Mouse (Mus musculus): ENCODE results near the gene Fam149b. TPM values are rescaled to one million over a fixed set of nuclear protein-coding genes. Genes with fewer than 3 reads are reported as not detected.
A peak's percentile ranks its signal among the peaks of the same experiment; 100 is the strongest.

Gene Fam149b
- polyA plus RNA-seq, 1 experiment from 2014 or later, result 28.6 TPM

GRCm38 (mm10) chr14:20393205-20393913 is 45.4 kb downstream of the Fam149b start, which contains the start of gene Mrps16:
Mrps16 (minus strand) TSS chr14:20393634.
- 0% methylated on average over 68 of the region's 68 CpGs for WGBS
- Histone ChIP-seq H3K27me3 (replicated peaks) (no peaks in the 10 kb centered on the region), H3K27ac (peak within 1 kb of the TSS; percentile 88), H3K9ac (peak within 1 kb of the TSS; percentile 85), H3K9me3 (no peaks in the 10 kb centered on the region), H3K4me1 (0 out of 2 replicates have a peak, but pooled peaks cover 3% of the 10 kb centered on the region), H3K4me3 (replicated peaks) (peak within 1 kb of the TSS; percentile 73), H3K36me3 (no peaks in the 10 kb centered on the region; the same call in 1 of the 2 replicates), H3K4me2 (peak within 1 kb of the TSS; percentile 59)
- peak; percentile 96 for ATAC-seq (ENCODE audit: insufficient read depth, low FRiP score, low read depth)

- H3K27ac ChIP-seq, result no peak overlapping the region
- H3K4me2 ChIP-seq, result no peak overlapping the region
- ATAC-seq (ENCODE audit: insufficient read depth, low FRiP score, low read depth), result no peak
- WGBS, result 81% methylated on average over 9 of the region's 9 CpGs
- no peaks in the 10 kb centered on the region for H3K9me3 ChIP-seq
- H3K4me1 ChIP-seq, result 0 out of 2 replicates have a peak, but pooled peaks cover 3% of the 10 kb centered on the region
- no peaks in the 10 kb centered on the region for H3K36me3 ChIP-seq
- no peaks in the 10 kb centered on the region for H3K27me3 ChIP-seq (replicated peaks)
- H3K4me3 ChIP-seq (replicated peaks), result no peak overlapping the region
- H3K9ac ChIP-seq, result no peak overlapping the region
These were observed 49.3 kb downstream of the Fam149b start for GRCm38 (mm10) chr14:20397220-20397619.

GRCm38 (mm10) chr14:20398864-20399263 is 50.9 kb downstream of the Fam149b start:
- Histone ChIP-seq H3K4me1 (0 out of 2 replicates have a peak, but pooled peaks cover 3% of the 10 kb centered on the region), H3K4me3 (replicated peaks) (no peak overlapping the region), H3K27ac (no peak overlapping the region), H3K4me2 (no peak overlapping the region), H3K27me3 (replicated peaks) (no peaks in the 10 kb centered on the region), H3K9ac (no peak overlapping the region), H3K36me3 (no peaks in the 10 kb centered on the region), H3K9me3 (no peaks in the 10 kb centered on the region)
- no peak for ATAC-seq (ENCODE audit: insufficient read depth, low FRiP score, low read depth)
- WGBS, result 42% methylated on average over 4 of the region's 4 CpGs

- peak; percentile 63; the same call in 1 of the 2 replicates for ATAC-seq (ENCODE audit: insufficient read depth, low FRiP score, low read depth)
- no peak overlapping the region for H3K4me2 ChIP-seq
- H3K4me3 ChIP-seq (replicated peaks), result no peak overlapping the region
- H3K9me3 ChIP-seq, result no peaks in the 10 kb centered on the region
- no peaks in the 10 kb centered on the region for H3K4me1 ChIP-seq
- H3K27me3 ChIP-seq (replicated peaks), result no peaks in the 10 kb centered on the region
- WGBS, result 64% methylated on average over 1 of the region's 1 CpGs
- H3K36me3 ChIP-seq, result no peaks in the 10 kb centered on the region
- no peak overlapping the region for H3K9ac ChIP-seq
- no peak overlapping the region for H3K27ac ChIP-seq
These were observed 52.1 kb downstream of the Fam149b start for GRCm38 (mm10) chr14:20400071-20400470.

GRCm38 (mm10) chr14:20422257-20422656 is 74.3 kb downstream of the Fam149b start:
- ATAC-seq (ENCODE audit: insufficient read depth, low FRiP score, low read depth), result no peak
- Histone ChIP-seq H3K4me2 (no peak overlapping the region), H3K36me3 (no peaks in the 10 kb centered on the region), H3K9me3 (no peaks in the 10 kb centered on the region), H3K9ac (no peak overlapping the region), H3K4me3 (replicated peaks) (no peak overlapping the region), H3K27ac (no peak overlapping the region), H3K27me3 (replicated peaks) (no peaks in the 10 kb centered on the region), H3K4me1 (no peaks in the 10 kb centered on the region)
- WGBS, result 67% methylated on average over 7 of the region's 7 CpGs

- Histone ChIP-seq H3K36me3 (no peaks in the 10 kb centered on the region), H3K9ac (no peak overlapping the region), H3K9me3 (no peaks in the 10 kb centered on the region), H3K4me3 (replicated peaks) (no peak overlapping the region), H3K4me1 (no peaks in the 10 kb centered on the region), H3K27me3 (replicated peaks) (no peaks in the 10 kb centered on the region), H3K27ac (no peak overlapping the region), H3K4me2 (no peak overlapping the region)
- no peak for ATAC-seq (ENCODE audit: insufficient read depth, low FRiP score, low read depth)
- WGBS, result 87% methylated on average over 6 of the region's 6 CpGs
These were observed 75.1 kb downstream of the Fam149b start for GRCm38 (mm10) chr14:20423046-20423445.

GRCm38 (mm10) chr14:20428593-20428992 is 80.6 kb downstream of the Fam149b start:
- Histone ChIP-seq H3K27ac (no peak overlapping the region), H3K4me3 (replicated peaks) (no peak overlapping the region), H3K4me2 (no peak overlapping the region), H3K9me3 (no peaks in the 10 kb centered on the region), H3K36me3 (no peaks in the 10 kb centered on the region), H3K27me3 (replicated peaks) (no peaks in the 10 kb centered on the region), H3K4me1 (no peaks in the 10 kb centered on the region), H3K9ac (no peak overlapping the region)
- WGBS, result 23% methylated on average over 1 of the region's 1 CpGs
- ATAC-seq (ENCODE audit: insufficient read depth, low FRiP score, low read depth), result no peak

GRCm38 (mm10) chr14:20429833-20430232 is 81.9 kb downstream of the Fam149b start:
- Histone ChIP-seq H3K27ac (no peak overlapping the region), H3K4me3 (replicated peaks) (no peak overlapping the region), H3K36me3 (no peaks in the 10 kb centered on the region), H3K9ac (no peak overlapping the region), H3K9me3 (no peaks in the 10 kb centered on the region), H3K4me1 (no peaks in the 10 kb centered on the region), H3K4me2 (no peak overlapping the region), H3K27me3 (replicated peaks) (no peaks in the 10 kb centered on the region)
- no peak for ATAC-seq (ENCODE audit: insufficient read depth, low FRiP score, low read depth)
- 56% methylated on average over 1 of the region's 1 CpGs for WGBS

GRCm38 (mm10) chr14:20431726-20432125 is 83.8 kb downstream of the Fam149b start:
- ATAC-seq (ENCODE audit: insufficient read depth, low FRiP score, low read depth), result no peak
- H3K4me2 ChIP-seq, result no peak overlapping the region
- 71% methylated on average over 6 of the region's 6 CpGs for WGBS
- no peak overlapping the region for H3K27ac ChIP-seq
- H3K4me3 ChIP-seq (replicated peaks), result no peak overlapping the region
- no peak overlapping the region for H3K9ac ChIP-seq
- H3K36me3 ChIP-seq, result no peaks in the 10 kb centered on the region
- H3K27me3 ChIP-seq (replicated peaks), result no peaks in the 10 kb centered on the region
- H3K4me1 ChIP-seq, result no peaks in the 10 kb centered on the region
- H3K9me3 ChIP-seq, result no peaks in the 10 kb centered on the region

GRCm38 (mm10) chr14:20432420-20432819 is 84.5 kb downstream of the Fam149b start:
- Histone ChIP-seq H3K36me3 (no peaks in the 10 kb centered on the region), H3K9ac (no peak overlapping the region), H3K4me1 (no peaks in the 10 kb centered on the region), H3K27ac (no peak overlapping the region), H3K4me2 (no peak overlapping the region), H3K27me3 (replicated peaks) (no peaks in the 10 kb centered on the region), H3K9me3 (no peaks in the 10 kb centered on the region), H3K4me3 (replicated peaks) (no peak overlapping the region)
- WGBS, result 84% methylated on average over 4 of the region's 4 CpGs
- ATAC-seq (ENCODE audit: insufficient read depth, low FRiP score, low read depth), result no peak
